Mouse (Mus musculus) telencephalon, adult 2 months (tissue): ENCODE data around the gene Srgn.
A peak's percentile ranks its signal among the peaks of the same experiment; 100 is the strongest.
"Not testable (repeated sequence)": the region's sequence is repeated elsewhere in the genome, so short reads cannot be mapped to it uniquely, and the experiment has no call there.

Source experiments
- DNase-seq: peaks from one replicate; pipeline ENCODE4 v3.0.0-alpha.2; 2011; ENCODE audit warnings: low read depth, low spot score

Gene Srgn

DNA sequence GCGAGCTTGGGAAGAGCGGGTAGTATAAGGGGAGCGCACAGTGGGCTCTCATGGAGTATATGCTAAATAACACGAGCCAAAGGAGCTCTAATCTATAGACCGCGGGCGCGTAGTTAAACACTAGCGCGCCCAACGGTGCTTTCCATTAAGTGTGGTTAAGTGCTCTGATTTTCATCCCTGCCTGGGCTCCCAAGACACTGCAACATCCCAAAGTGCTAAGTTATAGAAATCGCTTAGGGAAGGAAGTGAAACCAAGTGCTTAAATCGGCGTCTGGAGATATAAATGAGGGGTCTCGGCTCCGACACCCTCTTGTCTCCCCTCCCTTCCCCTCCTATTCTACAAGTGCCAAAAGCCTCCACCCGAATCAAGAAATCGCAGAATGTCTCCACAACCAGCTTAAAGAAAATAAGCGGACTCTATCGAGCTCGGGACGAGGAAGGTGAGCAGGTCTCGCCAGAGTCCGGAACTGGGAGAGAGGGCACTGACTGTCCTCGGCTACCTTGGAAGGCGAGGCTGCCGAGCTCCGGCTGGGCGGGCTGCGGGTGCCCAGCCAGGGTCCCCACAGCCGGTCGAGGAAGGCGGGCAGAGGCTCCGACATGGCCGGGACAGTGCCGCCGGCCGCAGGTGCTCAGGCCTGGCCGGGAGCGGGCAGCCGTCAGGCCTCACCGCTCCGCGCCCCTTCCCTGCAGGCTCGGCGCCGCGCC, 41.2 kb downstream of the Srgn start:
- no peak for DNase-seq

DNA sequence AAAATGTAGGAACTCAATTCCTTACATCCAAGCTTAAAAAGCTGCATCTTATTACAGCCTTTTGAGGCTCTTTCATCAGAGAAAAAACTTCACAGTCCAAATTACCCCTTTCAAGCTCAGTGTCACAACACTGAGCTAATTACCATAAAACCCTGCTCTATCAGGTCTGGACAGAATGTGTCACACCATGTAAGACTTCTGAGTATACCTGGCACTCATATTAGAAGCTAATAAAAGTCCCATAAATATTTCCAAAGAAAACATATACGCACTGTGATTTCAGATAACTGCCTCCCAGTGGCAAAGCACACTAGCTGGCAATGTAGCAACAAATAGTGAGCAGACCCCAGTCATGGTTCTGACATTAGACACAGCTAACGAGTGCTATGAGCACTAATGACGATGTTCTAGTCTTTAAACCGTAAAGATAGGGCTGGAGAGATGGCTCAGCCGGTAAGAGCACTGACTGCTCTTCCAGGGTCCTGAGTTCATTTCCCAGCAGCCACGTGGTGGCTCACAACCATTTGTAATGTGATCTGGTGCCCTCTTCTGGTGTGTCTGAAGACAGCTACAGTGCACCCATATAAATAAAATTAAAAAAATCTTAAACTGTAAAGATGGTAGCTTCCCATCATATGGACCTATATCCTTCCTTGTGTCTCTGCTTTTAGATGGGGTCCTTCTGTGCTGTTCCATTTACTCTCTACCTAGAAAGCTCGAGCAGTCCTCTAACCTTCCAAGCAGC, 46.0 kb downstream of the Srgn start:
- DNase-seq: no peak

DNA sequence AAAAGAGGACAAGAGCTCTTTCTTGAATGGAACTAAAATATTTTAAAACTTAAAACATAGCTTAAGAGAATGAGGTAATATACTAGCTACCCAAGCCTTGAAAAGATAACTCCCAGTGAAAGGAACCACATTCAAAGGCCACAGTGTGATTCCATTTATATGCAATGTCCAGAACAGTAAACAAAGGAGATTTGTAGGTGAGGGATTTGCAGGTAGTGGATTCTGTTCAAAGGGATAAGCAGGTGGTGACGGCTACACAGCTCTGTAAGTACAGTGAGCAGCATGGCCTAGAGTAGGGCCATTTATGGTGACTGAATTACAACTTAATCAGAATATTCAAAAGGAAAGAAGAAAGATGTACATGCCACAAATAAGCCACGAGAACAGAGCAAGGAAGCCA, 50.3 kb downstream of the Srgn start:
- DNase-seq: no peak

DNA sequence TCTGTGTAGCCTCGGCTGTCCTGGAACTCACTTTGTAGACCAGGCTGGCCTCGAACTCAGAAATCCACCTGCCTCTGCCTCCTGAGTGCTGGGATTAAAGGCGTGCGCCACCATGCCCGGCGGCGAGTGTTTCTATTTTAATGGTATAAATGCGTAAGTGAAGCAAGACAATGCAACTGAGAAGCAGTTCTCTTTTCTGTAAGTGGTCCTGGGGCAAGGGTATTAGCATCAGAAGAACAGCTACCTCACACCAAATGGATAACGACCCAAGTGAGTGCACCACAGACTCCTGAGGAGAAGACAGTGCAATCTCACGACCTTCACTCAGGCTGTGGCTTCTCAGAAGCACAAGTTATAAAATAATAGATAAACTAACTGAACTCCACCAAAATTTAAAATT, 52.3 kb downstream of the Srgn start:
- no peak for DNase-seq

DNA sequence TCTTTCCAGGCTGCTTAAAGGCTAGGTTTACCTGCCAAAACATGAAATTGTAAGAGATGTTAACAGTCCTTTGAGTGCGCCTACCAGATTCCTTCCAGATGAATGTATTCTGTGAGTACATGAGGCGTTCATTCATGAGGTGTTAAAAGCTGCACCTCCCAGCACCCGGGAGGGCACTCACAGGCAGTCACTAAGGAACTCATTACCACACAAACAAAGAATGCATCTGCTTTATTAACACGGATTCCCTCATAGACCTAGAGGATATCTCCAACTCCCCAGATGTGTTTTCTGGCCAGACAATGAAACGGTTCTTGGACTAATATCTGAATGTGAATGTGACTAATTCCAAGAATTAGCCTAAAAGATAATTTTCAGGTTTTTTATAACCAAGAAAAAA, 56.1 kb downstream of the Srgn start:
- DNase-seq: no peak

DNA sequence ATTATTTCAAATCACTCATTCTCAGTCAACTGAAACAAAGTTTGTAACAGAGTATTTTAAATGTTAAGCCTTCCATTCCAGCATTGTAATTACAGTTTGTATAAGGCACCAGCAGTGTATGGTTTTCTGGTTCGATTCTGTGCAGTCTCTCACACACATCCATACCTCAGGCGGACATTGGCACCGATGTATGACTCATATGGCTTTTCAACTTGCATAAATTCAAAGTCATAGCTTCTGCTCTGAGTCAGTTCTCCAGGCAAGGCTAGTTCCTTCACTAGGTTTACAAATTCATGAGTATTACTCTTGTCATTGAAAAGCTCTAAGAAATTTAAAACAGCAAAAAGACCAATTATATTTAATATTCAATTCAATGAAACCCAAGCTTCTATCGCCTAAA, 57.5 kb downstream of the Srgn start:
- no peak for DNase-seq

DNA sequence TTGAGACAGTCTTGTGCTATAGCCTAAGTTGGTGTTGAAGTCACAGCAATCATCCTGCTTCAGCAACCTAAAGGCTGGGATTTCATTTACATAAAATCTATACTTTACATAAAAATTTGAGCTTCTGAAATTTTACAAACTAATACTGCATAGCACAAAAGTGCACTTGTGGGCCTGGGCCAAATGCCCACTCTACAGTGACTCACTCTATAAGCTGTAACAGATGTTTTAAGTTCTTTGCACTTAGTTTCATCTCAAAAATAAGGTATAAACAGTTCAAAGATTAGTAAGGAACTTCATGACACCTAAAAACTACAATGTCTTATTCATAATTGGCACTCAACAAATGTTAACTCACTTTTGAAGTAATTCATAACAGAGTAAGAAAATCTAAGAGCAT, 65.9 kb downstream of the Srgn start:
- DNase-seq: no peak

DNA sequence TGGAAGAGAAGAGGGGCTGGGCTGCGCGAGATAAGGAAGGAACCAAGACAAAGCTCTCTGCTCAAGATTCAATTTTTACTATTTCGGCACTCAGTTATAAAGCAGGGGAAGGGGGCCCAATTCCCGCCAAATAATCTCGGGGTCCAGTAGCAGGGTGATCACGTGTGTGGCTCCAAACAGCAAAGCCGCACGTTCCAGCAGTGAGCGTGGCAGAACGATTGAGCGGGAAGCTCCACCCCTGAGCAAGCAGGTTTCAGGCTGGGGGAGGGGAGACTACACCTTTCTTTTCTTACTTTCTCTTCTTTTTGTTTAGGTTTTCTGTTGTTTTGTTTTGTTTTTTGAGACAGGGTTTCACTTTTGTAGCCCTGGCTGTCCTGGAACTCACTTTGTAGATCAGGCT, 75.2 kb downstream of the Srgn start:
- not testable (repeated sequence) for DNase-seq

DNA sequence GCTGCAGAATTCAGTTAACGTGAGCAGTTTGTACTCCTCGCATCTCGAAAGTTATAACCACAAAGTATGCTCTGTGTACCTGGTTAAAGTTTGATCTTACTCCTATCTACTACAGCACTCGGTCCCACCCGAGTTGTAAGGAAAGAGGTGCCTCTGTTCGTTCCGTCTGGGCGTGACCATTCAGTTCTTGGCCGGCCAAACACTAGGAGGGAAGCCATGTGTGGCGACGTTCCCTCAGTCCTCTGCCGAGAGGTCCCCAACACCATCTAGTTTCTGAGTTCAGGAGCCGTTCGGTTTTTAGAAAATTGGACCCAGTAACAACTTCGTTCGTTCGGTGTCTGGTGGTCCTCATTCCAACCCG, 77.0 kb downstream of the Srgn start:
- DNase-seq: no peak

DNA sequence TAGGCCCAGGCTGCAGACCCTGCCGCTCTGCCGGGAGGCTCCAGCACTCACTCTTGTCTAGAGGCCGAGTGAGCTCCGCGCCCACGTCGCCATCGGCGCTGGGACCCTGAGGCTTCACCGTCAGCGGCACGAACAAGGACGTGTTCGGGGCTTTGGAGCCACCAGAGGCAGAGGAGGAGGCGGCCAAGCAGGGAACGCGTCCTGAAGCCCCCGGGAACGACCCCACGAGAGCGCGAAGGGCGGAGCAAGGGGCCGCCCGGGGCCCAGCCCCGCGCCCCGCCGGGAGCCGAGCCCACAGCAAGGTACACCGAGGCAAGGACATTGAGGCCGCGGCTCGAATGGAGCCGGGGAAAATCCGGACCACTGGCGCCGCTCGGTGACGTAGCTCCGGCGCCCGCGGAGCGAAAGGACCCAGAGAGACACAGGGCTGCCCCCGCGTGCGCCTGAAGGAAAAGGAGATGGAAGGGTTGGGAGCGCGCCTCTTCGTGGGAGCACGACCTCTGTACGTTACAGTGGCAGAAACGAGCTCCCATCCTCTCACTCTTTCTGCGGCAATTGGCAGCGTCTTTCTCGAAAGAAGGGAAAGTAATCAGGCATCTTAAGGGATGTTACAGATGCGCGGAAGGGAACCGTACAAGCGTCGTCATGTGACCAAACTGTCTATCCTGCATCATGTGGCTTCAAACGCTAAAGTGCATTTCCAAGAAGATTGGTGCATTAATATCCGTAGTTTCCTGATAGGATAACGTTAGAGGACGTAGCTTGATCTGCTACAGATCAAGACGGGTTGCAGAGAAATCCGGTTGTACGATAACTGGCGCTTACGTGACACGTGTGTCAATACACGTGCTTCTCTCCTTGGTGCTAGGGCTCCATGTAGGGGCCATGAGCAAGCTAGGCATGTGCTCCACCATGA, 77.6 kb downstream of the Srgn start, which contains the start of the genes 4930507D05Rik and Supv3l1:
4930507D05Rik (plus strand) TSS at position 126 of the 916 bp plus-strand sequence.
Supv3l1 (minus strand) TSS at position 375 of the 916 bp plus-strand sequence.
- DNase-seq: peak; percentile 98
